Comparison of ENCODE assay signal across 9 mouse cellular contexts in genomic region chr4:97037693-97038348, GRCm38 (mm10).
A peak's percentile ranks its signal among the peaks of the same experiment; 100 is the strongest.
DNase-seq lines count a peak whose midpoint lies in the region; ATAC-seq and TF ChIP-seq lines count a peak whose summit lies in the region.
"Had no signal": no experiment of that assay in that cellular context is flagged by ENCODE, and none has a peak within 500 bp of the region (broad histone marks: within the 10 kb centered on the region; RNA-seq: fewer than 3 reads in every experiment).

No protein-coding gene starts in this region.

- 0 out of 2 replicates have a peak, but pooled peaks have one; percentile 47 for ATAC-seq in common myeloid progenitor, adult 5-6 weeks (replicated peaks; ENCODE audit: low read depth, poor library complexity, severe bottlenecking)
- ATAC-seq in midbrain, embryonic 11.5 days (ENCODE audit: low FRiP score) = peak; percentile 70; the same call in 1 of the 2 replicates

- no peak for TF ChIP-seq CTCF in thymus, adult 2 months (IDR thresholded peaks at IDR 0.05; ENCODE audit: borderline replicate concordance, control insufficient read depth, extremely low read depth, insufficient read depth, low read length, poor library complexity)

- no peak overlapping the region for H3K4me2 ChIP-seq in midbrain, embryonic 11.5 days
- H3K4me2 ChIP-seq: limb, embryonic 12.5 days had no signal

- no peaks in the 10 kb centered on the region for H3K36me3 ChIP-seq in midbrain, embryonic 11.5 days (ENCODE audit: control insufficient read depth, insufficient read depth, low read length)
- H3K36me3 ChIP-seq in thymus, adult 2 months (ENCODE audit: control insufficient read depth, insufficient read depth, low read length) = no peaks in the 10 kb centered on the region
- H3K36me3 ChIP-seq: limb, embryonic 12.5 days had no signal

- no peaks in the 10 kb centered on the region for H3K9me3 ChIP-seq in midbrain, embryonic 11.5 days (ENCODE audit: control insufficient read depth, low read length)
- H3K9me3 ChIP-seq: limb, embryonic 12.5 days had no signal

- H3K27ac ChIP-seq in midbrain, embryonic 11.5 days (ENCODE audit: low read depth, low read length) = no peak overlapping the region
- H3K27ac ChIP-seq in thymus, adult 2 months (ENCODE audit: control insufficient read depth, insufficient read depth, low read length) = no peak overlapping the region
- H3K27ac ChIP-seq: limb, embryonic 12.5 days had no signal

- no peak for TF ChIP-seq POLR2A in thymus, adult 2 months (IDR thresholded peaks at IDR 0.05; ENCODE audit: control insufficient read depth, extremely low read depth, insufficient read depth, low read length, poor library complexity)

- no peaks in the 10 kb centered on the region for H3K27me3 ChIP-seq in midbrain, embryonic 11.5 days (ENCODE audit: control insufficient read depth, insufficient read depth, low read length)
- H3K27me3 ChIP-seq in thymus, adult 2 months (ENCODE audit: control insufficient read depth, insufficient read depth, low read length) = no peaks in the 10 kb centered on the region
- H3K27me3 ChIP-seq: limb, embryonic 12.5 days had no signal

- no peaks in the 10 kb centered on the region for H3K4me1 ChIP-seq in midbrain, embryonic 11.5 days (ENCODE audit: control insufficient read depth, insufficient read depth, low read length)
- no peaks in the 10 kb centered on the region for H3K4me1 ChIP-seq in thymus, adult 2 months (replicated peaks; ENCODE audit: control insufficient read depth, insufficient read depth, low read length)
- H3K4me1 ChIP-seq: limb, embryonic 12.5 days had no signal

- H3K4me3 ChIP-seq in midbrain, embryonic 11.5 days (ENCODE audit: low read depth, low read length) = no peak overlapping the region
- H3K4me3 ChIP-seq in thymus, adult 2 months (ENCODE audit: control insufficient read depth, insufficient read depth, low read length) = no peak overlapping the region
- H3K4me3 ChIP-seq: limb, embryonic 12.5 days had no signal

- 63% methylated on average over 2 of the region's 2 CpGs for WGBS in midbrain, embryonic 11.5 days
- WGBS in thymus, adult 2 months = 46% methylated on average over 2 of the region's 2 CpGs

- DNase-seq in testis, postnatal 10 days (ENCODE audit: low spot score) = peak; percentile 42
- no peak for DNase-seq in testis, postnatal 14 days (ENCODE audit: low spot score)
- DNase-seq in gastrocnemius, postnatal 4 days (ENCODE audit: low spot score in 2 of 2) = peak; percentile 20 to 45
- peak; percentile 50 for DNase-seq in left cerebral cortex, adult 11 months (ENCODE audit: low spot score)
- no peak for DNase-seq in midbrain, embryonic 11.5 days (ENCODE audit: low spot score, missing footprints)
- no peak for DNase-seq in thymus, adult 2 months
- no peak for DNase-seq in c-Kit-positive CD71-positive TER-119-positive erythroid progenitor cells, embryonic 14.5 days (ENCODE audit: low spot score)

- no peak overlapping the region for H3K9ac ChIP-seq in midbrain, embryonic 11.5 days (ENCODE audit: low read length)
- H3K9ac ChIP-seq: limb, embryonic 12.5 days had no signal

Comparison
In these comparisons a context has a peak if more than half of its experiments do, and no peak if none do; other contexts are left out.
1. DNase-seq: peak in testis, postnatal 10 days (single experiment), gastrocnemius, postnatal 4 days (2 of 2) and left cerebral cortex, adult 11 months (single experiment); none in testis, postnatal 14 days (single experiment), midbrain, embryonic 11.5 days (single experiment), thymus, adult 2 months (single experiment) and c-Kit-positive CD71-positive TER-119-positive erythroid progenitor cells, embryonic 14.5 days (single experiment).